Mouse (Mus musculus) kidney, adult 8-10 months (tissue): ENCODE measurements around the gene Tnfsf8.
A peak's percentile ranks its signal among the peaks of the same experiment; 100 is the strongest.

Source experiments
- DNase-seq, 2 experiments: peaks; one replicate each; pipeline ENCODE4 v3.0.0; 2022

Gene Tnfsf8

GRCm38 (mm10) chr4:63860688-63861540 lies at the start of gene Tnfsf8:
Gene Tnfsf8 (minus strand): TSS chr4:63861347.
- no peak for DNase-seq

- DNase-seq, result no peak
Observed at GRCm38 (mm10) chr4:63908511-63908910, 47.4 kb upstream of the Tnfsf8 start.

DNA sequence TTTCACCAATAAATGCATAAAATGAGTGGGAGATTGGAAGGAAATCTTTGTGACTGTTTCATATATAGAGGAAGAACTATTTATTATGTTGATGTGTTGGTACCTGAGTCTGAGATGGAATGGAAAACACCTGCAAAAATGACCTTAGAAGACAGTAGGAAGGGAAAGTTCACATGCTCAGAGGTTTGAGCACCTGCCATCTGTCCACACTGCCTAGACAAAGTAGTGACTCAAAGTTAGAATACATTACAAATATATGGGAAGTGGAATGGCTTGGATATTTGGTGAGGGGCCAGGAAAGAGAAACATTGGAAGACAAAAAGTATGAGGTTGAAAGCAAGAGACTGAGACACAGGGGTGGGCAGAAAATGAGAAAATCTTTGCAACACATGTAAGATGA lies 46.3 kb upstream of the Tnfsf8 start:
- no peak for DNase-seq

- DNase-seq, result no peak
Observed at GRCm38 (mm10) chr4:63906050-63906449, 44.9 kb upstream of the Tnfsf8 start.

DNA sequence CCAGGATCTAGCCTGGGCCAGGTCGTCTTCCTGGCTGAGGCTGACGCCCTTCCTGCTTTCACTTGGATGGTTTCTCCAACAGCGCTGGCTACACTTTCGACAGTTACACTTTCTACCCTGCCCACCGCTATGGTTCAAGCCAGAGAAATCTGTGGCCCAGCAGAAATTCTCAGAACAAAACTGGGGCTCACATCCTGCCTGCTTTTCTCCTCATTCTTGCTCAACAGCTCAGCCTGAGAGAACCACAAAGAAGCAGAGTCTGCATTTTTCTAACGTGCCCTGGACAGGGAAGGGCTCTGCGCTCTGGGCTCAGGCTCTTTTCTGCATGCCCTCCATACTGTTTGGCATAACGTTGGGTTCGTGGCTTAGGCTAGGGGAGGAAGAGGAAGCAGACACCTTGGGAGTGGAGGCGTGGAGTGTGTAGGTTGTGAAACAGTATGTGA lies 38.0 kb upstream of the Tnfsf8 start:
- DNase-seq, result no peak

DNA sequence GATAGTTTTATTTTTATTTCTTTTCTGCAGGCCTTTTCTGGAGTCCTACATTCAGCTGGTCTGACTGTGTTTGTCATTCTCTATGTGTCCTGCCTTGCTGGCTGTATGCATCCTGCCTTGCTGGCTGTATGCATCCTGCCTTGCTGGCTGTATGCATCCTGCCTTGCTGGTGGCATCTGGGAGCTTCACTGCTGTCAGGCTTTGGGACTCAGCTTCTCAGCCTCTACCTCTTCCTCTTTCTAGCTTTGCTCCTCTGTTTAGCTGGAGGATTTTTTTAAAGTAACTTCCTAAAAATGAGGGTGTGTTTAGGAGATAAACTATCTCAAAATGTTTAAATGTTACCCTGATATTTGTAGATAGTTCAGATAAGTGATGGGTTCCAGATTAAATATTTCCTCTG lies 36.0 kb upstream of the Tnfsf8 start:
- DNase-seq, result no peak

DNA sequence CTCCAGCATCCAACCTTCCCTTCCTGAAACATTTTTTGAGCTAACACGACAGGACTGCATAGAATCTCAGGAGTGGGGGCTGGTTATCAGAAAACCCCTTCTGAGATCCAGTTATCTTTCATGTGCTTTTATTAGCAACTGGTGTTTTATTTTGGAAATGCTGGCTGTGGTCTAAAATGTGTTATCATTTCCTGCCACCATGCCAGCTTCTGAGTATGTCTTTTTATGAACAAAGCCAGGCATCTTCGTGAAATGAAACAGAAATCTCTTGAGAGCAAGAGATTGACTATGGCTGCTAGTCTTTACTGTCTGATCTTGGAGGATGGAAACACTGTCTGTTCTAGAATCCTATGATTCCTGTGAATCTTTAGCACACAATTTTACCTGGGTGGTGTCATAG lies 25.0 kb upstream of the Tnfsf8 start:
- no peak for DNase-seq

DNA sequence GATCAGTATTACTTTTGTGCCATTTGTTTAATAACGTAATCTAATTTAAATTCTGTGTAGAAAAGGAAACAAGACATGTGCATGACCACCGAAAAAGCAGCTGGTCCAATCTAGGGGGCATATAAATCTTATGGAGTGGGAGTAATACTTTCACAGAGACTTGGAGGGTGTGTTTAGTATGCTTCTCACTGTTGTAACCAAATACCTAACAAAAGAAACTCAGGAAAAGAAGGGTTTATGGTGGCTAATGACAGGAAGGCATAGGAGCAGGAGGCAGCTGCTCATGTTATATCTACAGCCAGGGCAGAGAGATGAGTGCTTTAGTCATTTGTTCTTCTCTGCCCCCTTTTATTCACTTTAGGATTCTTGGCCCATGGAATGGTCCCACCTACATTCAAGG lies 15.6 kb upstream of the Tnfsf8 start:
- no peak for DNase-seq

DNA sequence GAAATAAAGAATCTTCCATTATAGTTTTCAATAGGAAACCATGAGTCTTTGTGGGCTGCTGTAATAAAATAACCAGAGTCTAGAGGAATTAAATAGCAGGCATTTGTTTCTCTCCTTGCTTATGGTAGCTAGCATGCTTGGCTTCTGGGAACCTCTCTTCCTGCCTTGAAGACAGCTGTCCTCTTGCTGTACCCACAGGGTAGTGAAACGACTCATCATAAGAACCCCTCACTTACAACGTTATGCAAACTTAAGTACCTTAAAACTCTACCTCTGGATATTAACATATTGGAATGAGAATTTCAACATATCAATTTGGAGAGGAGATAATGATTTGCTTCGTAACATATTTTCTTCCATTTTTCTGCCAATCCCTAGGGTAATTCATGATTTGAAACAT lies 14.3 kb upstream of the Tnfsf8 start:
- DNase-seq, result no peak

DNA sequence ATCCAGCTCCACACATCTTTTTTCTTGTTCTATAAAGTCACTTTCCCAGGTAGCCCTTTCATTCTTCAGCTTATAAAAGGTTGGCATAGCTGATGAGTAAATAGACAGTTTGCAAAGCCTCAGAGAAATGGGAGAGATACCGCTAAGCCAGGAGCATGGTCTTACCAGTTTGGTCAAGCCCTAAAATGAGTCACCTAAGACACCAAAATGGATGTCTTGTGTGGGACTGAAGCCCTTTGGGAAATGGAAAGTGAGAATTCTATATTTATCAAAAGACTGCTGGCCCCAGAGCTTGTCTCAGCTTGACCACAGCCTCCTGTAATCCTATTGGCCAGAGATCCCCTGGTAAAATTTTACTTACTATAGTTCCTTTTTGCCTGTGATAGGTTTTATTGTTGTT lies 9.5 kb upstream of the Tnfsf8 start:
- DNase-seq, result no peak

- DNase-seq, result no peak
Observed at GRCm38 (mm10) chr4:63868770-63869169, 7.6 kb upstream of the Tnfsf8 start.

DNA sequence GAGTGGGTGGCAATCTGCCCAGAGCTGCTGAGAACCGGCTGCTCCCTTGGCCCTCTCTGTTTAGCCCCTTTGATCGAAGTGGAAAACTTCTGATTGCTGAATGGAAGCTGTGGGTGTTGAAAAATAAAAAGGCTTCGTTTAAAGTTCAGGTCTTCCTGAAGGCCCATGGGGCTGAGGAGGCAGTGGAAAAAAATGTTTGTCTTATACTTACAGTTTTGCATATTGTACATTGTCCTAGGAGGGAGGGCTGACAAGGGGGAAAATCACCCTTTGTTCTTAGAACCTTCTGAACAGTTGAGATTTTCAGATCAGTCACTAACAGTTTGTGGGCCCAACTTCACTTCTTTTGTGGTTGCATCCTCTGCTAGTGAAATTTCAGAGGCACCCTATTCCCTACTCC lies 1.8 kb upstream of the Tnfsf8 start:
- no peak for DNase-seq

GRCm38 (mm10) chr4:63862092-63862697 lies 1.0 kb upstream of the Tnfsf8 start:
- no peak for DNase-seq

GRCm38 (mm10) chr4:63860236-63860635 lies 911 bp downstream of the Tnfsf8 start:
- DNase-seq, result no peak

DNA sequence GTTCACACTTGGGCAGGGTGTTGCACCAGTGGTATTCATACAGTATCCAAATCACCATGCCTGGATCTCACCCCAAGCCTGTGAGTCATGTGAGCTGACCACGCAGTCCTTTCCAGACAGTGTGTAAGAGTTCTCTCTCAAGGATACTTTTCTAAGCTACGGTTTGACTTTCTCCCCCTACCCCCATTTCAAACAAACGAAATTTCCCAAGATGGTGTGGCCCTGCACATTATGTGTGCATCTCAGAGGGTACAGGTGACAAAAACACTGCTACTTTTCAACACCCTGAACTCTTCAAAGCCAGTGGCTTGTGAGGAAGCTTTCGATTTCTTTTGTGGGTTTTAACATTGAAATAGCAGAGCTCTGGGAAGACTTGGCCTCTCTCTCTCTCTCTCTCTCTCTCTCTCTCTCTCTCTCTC lies 1.4 kb downstream of the Tnfsf8 start:
- no peak for DNase-seq

GRCm38 (mm10) chr4:63858646-63859224 lies 2.4 kb downstream of the Tnfsf8 start:
- DNase-seq, result no peak

GRCm38 (mm10) chr4:63856764-63857163 lies 4.4 kb downstream of the Tnfsf8 start:
- DNase-seq, result no peak

- DNase-seq, result no peak
Observed at GRCm38 (mm10) chr4:63853782-63854386, 7.3 kb downstream of the Tnfsf8 start.

DNA sequence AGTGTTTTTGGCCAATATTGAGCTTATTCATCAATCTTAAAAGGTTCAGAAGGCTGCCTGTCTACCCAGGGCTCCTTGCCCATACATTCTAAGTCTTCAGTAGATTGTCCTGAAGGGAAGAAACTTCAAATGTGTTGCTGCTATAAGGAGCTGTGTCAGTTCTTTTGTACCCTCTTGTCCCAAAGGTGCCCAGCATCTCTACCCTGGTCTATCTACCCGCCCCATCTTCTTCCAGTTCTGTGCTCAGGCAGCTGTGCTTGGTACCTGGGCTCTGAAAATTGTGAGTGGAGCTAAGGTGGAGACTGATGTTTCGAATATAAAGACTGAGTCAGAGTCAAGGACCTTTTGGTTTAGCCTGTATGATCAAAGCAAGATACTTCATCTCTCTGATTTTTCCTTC lies 11.1 kb downstream of the Tnfsf8 start:
- DNase-seq, result no peak

DNA sequence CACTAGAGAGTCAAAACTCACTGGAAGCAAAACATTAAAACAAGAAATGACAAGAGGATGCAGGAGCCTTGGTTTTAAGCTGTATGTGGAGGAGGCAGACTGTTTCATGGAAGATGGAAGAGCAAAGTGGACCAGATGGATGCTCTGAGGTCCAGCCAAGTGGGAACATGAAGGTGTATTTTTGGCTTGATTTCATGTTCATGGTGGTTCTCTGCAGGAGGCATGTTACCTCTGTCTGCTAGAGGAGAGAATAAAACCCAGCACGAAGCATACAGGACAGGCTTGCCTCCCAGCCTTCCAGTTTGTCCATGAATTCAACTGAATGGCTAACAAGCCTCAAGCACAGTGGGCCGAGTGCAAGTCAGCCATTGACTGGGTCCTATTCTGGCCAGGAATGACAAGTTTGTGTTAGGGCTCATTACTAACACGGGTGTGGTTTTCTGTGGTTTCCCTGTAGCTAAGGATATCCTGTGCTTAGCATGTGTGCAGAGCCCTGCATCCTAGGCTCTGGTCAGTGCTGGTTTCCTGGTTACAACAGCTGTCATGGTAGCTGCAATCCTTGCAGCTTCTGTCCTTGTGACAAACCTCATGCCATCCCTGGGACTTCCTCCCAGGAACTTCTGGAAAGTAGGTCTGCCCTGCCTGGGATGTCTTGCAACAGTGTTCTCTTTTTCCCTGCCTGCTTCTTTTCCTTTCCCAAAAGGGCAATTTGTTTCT lies 14.1 kb downstream of the Tnfsf8 start:
- DNase-seq, result no peak

GRCm38 (mm10) chr4:63845760-63846159 lies 15.4 kb downstream of the Tnfsf8 start:
- DNase-seq, result no peak

- DNase-seq, result peak; percentile 14 to 39
Observed at GRCm38 (mm10) chr4:63843924-63844323, 17.2 kb downstream of the Tnfsf8 start.

GRCm38 (mm10) chr4:63842278-63842677 lies 18.9 kb downstream of the Tnfsf8 start:
- no peak for DNase-seq
